Mouse (Mus musculus) olfactory bulb, adult 2 months (tissue): Measurements from ENCODE around the gene Hipk1.

ENCODE experiments used
- CTCF ChIP-seq: fragments of 200-500 bp; IDR thresholded peaks from 2 replicates; pipeline ENCODE4 v1.5.1; 2012; ENCODE audit warnings: low read depth, mild to moderate bottlenecking, low read length, moderate library complexity; ENCODE audit not compliant: insufficient read depth
- POLR2A ChIP-seq: fragments of 200-500 bp; IDR thresholded peaks from 2 replicates; pipeline ENCODE4 v1.6.1; 2012; ENCODE audit warnings: mild to moderate bottlenecking, low read depth, low read length, moderate library complexity; ENCODE audit not compliant: insufficient read depth

- TF ChIP-seq CTCF (no peak), POLR2A (no peak)
Observed at GRCm38 (mm10) chr3:103751558-103751957, 39.8 kb downstream of the Hipk1 start.
